Mouse (Mus musculus): ENCODE measurements around the gene Clstn2. TPM values are rescaled to one million over a fixed set of nuclear protein-coding genes. Genes with fewer than 3 reads are reported as not detected.
A peak's percentile ranks its signal among the peaks of the same experiment; 100 is the strongest.

Gene Clstn2
- polyA plus RNA-seq, 1 experiment from 2014 or later = 4.7 TPM

DNA sequence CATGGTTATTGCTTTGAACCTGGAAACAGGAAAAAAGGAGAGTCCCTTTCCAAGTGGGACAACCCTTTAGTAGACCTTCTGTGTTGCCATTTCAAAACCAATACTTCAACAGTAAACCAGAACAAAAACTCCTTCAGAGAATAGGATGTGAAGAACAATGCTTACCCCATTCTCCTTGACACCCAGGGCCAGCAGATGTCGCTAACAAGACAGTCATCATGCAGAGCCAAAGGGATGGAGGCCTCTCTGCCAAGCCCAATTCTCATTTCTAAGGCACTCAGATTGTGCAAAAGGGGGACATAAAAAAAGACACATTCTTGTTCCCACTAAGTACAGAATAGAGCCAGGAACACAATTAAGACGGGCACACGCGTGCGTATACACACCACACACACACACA lies 16.4 kb downstream of the Clstn2 start:
- 85% methylated on average over 5 of the region's 5 CpGs for WGBS
- Histone ChIP-seq H3K36me3 (no peaks in the 10 kb centered on the region), H3K4me3 (no peak overlapping the region), H3K9me3 (no peaks in the 10 kb centered on the region), H3K27me3 (no peaks in the 10 kb centered on the region), H3K9ac (no peak overlapping the region), H3K4me2 (replicated peaks) (no peak overlapping the region), H3K27ac (no peak overlapping the region), H3K4me1 (no peaks in the 10 kb centered on the region)
- ATAC-seq (ENCODE audit: low FRiP score, low read depth) = no peak

DNA sequence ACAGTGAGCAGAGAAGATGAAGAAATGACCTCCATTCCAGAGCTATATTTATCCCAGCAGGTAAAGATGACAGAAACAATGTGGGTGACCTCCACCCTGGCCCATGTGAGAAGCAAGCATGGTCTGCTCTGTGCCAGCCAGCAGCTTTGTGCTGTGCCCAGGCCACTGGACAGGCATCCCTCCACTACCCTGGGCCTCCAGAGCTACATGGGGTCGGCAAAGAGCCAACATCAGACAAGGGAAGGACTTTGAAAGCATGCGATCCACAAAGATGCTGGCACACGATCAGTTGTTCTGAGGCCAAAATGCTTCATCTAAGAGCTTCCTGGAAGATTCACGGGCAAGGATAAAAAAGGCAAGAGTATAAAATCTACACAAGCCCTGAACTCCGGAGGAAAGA lies 36.6 kb downstream of the Clstn2 start:
- no peak overlapping the region for H3K4me2 ChIP-seq (replicated peaks)
- H3K9ac ChIP-seq = no peak overlapping the region
- H3K27me3 ChIP-seq = no peaks in the 10 kb centered on the region
- no peak overlapping the region for H3K27ac ChIP-seq
- H3K4me3 ChIP-seq = no peak overlapping the region
- 0 out of 2 replicates have a peak, but pooled peaks cover 1% of the 10 kb centered on the region for H3K4me1 ChIP-seq
- H3K9me3 ChIP-seq = no peaks in the 10 kb centered on the region
- H3K36me3 ChIP-seq = no peaks in the 10 kb centered on the region
- 83% methylated on average over 5 of the region's 5 CpGs for WGBS
- ATAC-seq (ENCODE audit: low FRiP score, low read depth) = no peak

DNA sequence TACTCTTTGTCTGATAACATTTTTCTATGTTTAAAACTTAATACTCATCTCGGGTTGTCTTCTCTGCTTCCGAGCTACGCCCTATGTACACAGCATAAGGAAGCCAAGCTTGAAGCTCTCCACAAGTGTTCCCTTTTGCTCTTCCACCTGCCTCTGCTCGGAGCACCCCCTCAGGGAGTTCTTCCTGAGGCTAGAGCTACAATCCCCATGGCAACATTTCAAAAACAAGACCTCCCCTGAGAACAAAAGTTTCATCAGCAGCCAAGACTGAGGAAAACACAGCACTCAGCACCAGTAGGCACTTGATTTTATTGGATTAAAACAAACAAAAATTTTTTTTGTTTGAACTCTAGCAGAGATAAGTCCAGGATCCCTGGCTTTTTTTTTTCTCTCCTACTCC lies 37.3 kb downstream of the Clstn2 start:
- Histone ChIP-seq H3K27me3 (no peaks in the 10 kb centered on the region), H3K27ac (no peak overlapping the region), H3K9me3 (no peaks in the 10 kb centered on the region), H3K4me3 (no peak overlapping the region), H3K4me2 (replicated peaks) (no peak overlapping the region), H3K4me1 (0 out of 2 replicates have a peak, but pooled peaks cover 2% of the 10 kb centered on the region), H3K36me3 (no peaks in the 10 kb centered on the region), H3K9ac (no peak overlapping the region)
- 77% methylated on average over 4 of the region's 4 CpGs for WGBS
- ATAC-seq (ENCODE audit: low FRiP score, low read depth) = no peak

DNA sequence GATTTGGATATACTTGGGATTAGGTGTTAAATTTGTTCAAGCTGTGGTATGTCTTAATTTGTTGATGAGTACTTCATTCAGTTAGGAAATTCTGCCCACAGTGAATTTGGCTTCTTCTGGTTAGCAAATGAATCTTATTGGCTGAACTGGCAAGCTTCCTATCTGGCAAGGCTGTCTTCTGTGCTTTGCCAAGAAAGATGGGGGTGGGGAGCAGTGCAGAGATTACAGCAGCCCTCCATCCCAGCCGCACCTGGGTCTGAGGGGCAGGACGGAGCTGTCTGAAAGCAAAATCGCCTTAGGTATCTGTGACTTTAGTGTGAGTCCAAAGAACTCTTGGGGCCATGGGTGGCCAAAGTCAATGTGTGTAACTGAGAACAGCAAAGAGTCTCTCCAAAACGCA lies 40.9 kb downstream of the Clstn2 start:
- Histone ChIP-seq H3K27ac (no peak overlapping the region), H3K9ac (no peak overlapping the region), H3K4me1 (0 out of 2 replicates have a peak, but pooled peaks cover 2% of the 10 kb centered on the region), H3K27me3 (no peaks in the 10 kb centered on the region), H3K9me3 (no peaks in the 10 kb centered on the region), H3K36me3 (no peaks in the 10 kb centered on the region), H3K4me3 (no peak overlapping the region), H3K4me2 (replicated peaks) (no peak overlapping the region)
- WGBS = 63% methylated on average over 4 of the region's 4 CpGs
- ATAC-seq (ENCODE audit: low FRiP score, low read depth) = no peak

DNA sequence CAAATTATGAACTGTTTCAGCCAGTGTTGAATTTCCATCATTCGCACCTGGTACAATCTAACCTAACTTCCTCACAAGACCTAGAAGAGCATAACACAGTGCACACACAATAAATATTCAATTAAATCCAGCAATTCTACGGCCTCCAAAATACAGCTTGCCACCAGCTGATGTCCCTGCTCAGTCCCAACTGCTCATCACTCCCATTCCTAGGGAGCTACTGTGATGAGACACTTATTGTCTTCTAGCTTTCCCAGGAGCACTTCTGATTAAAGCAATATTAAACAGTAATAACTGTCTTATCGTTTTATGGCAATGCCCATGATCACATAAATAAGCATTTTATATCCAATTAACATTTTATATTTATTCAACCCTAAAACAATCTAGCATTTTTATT lies 55.6 kb downstream of the Clstn2 start:
- no peaks in the 10 kb centered on the region for H3K27me3 ChIP-seq
- H3K4me1 ChIP-seq = no peaks in the 10 kb centered on the region
- H3K27ac ChIP-seq = no peak overlapping the region
- H3K9me3 ChIP-seq = no peaks in the 10 kb centered on the region
- H3K4me2 ChIP-seq (replicated peaks) = no peak overlapping the region
- no peak for ATAC-seq (ENCODE audit: low FRiP score, low read depth)
- WGBS = 78% methylated on average over 3 of the region's 3 CpGs
- H3K9ac ChIP-seq = no peak overlapping the region
- no peak overlapping the region for H3K4me3 ChIP-seq
- H3K36me3 ChIP-seq = no peaks in the 10 kb centered on the region

DNA sequence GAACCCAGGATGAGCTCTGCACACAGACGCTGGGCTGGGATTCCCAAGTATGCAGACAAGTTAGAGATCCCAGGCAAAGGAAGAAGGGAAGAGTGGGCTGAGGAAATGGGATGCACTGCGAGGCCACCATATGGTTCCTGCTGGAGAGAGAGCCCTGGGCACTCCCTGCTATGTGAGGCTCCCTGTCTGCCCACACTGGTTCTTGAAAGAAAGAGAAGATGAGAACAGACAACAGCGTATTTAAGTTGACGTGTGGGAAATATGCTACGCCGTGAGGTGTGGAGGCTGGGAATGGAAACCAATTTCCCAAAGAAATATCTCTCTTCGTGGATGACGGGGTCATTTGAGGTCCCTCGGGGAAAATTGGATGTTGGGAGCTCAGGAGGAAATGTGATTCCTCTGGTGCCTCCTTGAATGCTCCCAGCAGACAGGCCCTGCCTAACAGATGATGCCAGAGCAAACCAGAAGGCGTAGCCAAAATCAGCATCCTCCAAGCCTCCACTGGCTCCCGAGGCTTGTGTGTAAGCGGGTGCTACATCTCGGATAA lies 58.1 kb downstream of the Clstn2 start:
- no peak overlapping the region for H3K27ac ChIP-seq
- H3K4me3 ChIP-seq = no peak overlapping the region
- no peaks in the 10 kb centered on the region for H3K27me3 ChIP-seq
- WGBS = 77% methylated on average over 13 of the region's 13 CpGs
- no peak for ATAC-seq (ENCODE audit: low FRiP score, low read depth)
- no peaks in the 10 kb centered on the region for H3K36me3 ChIP-seq
- H3K9ac ChIP-seq = no peak overlapping the region
- H3K9me3 ChIP-seq = no peaks in the 10 kb centered on the region
- H3K4me2 ChIP-seq (replicated peaks) = no peak overlapping the region
- H3K4me1 ChIP-seq = no peaks in the 10 kb centered on the region

DNA sequence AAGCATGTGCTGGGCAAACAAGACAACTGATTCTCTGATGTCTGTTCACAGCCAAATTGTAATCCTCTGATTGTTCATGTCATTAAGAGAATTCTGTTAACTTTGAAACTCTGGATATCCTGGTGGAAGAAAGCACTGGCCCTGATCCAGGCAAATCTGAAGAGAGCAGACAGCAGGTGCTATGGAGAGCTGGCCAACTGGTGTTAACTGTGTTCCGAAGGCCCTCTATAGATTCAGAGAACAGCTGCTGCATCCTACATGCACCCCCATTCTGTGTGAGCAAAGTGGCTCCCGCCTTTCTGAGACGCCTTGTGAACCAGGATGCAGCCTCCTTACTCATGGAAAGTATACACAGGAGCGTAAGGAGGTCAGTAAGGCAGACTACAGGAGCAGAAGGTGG lies 66.3 kb downstream of the Clstn2 start:
- H3K27ac ChIP-seq = no peak overlapping the region
- no peak overlapping the region for H3K4me3 ChIP-seq
- H3K36me3 ChIP-seq = no peaks in the 10 kb centered on the region
- 78% methylated on average over 4 of the region's 4 CpGs for WGBS
- H3K4me1 ChIP-seq = no peaks in the 10 kb centered on the region
- H3K9ac ChIP-seq = no peak overlapping the region
- no peaks in the 10 kb centered on the region for H3K27me3 ChIP-seq
- H3K4me2 ChIP-seq (replicated peaks) = no peak overlapping the region
- no peaks in the 10 kb centered on the region for H3K9me3 ChIP-seq
- ATAC-seq (ENCODE audit: low FRiP score, low read depth) = peak; percentile 59; the same call in 1 of the 2 replicates

DNA sequence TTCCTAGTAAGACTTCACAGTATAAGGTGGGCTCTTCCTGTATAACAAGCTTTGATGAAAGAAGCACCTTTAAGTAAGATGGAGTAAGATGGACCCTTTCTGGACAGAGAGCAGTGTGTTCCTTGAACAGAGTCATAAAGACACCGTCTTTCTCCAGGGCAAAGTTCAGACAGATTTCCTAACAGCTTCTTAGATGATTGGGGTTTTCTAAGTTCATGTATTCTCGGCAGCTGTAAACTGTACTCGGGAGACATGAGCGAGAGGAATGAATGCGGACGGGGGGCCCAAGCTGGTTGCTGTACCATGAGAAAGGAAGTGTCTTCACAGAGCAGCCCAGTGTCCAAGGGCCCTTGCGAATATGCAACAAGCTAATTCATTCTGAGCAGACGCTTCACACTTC lies 75.5 kb downstream of the Clstn2 start:
- no peaks in the 10 kb centered on the region for H3K27me3 ChIP-seq
- no peak overlapping the region for H3K27ac ChIP-seq
- H3K9me3 ChIP-seq = no peaks in the 10 kb centered on the region
- WGBS = 80% methylated on average over 8 of the region's 8 CpGs
- no peak overlapping the region for H3K4me3 ChIP-seq
- no peak overlapping the region for H3K9ac ChIP-seq
- H3K36me3 ChIP-seq = no peaks in the 10 kb centered on the region
- 0 out of 2 replicates have a peak, but pooled peaks cover 7% of the 10 kb centered on the region for H3K4me1 ChIP-seq
- ATAC-seq (ENCODE audit: low FRiP score, low read depth) = no peak
- no peak overlapping the region for H3K4me2 ChIP-seq (replicated peaks)

DNA sequence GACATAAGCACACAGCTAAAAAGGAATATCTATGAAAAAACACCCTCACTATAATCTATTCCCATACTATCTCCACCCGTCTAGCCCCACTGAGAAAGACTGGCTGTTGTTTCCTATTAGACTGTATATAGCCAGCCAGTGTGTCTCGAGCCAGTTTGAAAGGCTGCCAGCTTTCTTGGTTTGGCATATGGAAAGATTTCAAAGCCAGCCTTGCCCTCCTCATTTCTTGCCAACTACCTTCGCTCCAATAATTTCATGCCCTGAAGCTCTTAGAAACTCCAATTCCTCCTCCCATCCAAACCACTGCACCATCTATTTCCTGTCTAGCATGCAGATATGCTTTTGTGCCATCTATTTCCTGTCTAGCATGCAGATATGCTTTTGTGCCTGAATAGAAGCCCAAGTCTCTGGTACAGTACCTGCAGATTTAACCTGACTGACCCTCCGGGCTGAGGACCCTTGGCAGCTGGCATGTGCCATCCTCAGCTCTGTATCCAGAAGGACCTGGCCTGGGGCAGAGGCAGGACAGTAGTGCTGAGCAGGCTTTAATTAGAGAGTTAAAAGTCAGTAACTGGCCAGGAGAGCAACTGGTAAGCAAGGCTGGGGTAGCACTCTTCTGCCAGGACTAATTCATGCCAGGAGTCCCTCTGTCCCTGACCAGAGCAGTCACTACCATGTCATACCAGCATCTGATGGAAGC lies 76.4 kb downstream of the Clstn2 start:
- 0 out of 2 replicates have a peak, but pooled peaks cover 7% of the 10 kb centered on the region for H3K4me1 ChIP-seq
- H3K27me3 ChIP-seq = no peaks in the 10 kb centered on the region
- ATAC-seq (ENCODE audit: low FRiP score, low read depth) = no peak
- H3K9me3 ChIP-seq = no peaks in the 10 kb centered on the region
- H3K4me2 ChIP-seq (replicated peaks) = no peak overlapping the region
- no peak overlapping the region for H3K4me3 ChIP-seq
- H3K36me3 ChIP-seq = no peaks in the 10 kb centered on the region
- H3K9ac ChIP-seq = no peak overlapping the region
- 71% methylated on average over 4 of the region's 4 CpGs for WGBS
- no peak overlapping the region for H3K27ac ChIP-seq

DNA sequence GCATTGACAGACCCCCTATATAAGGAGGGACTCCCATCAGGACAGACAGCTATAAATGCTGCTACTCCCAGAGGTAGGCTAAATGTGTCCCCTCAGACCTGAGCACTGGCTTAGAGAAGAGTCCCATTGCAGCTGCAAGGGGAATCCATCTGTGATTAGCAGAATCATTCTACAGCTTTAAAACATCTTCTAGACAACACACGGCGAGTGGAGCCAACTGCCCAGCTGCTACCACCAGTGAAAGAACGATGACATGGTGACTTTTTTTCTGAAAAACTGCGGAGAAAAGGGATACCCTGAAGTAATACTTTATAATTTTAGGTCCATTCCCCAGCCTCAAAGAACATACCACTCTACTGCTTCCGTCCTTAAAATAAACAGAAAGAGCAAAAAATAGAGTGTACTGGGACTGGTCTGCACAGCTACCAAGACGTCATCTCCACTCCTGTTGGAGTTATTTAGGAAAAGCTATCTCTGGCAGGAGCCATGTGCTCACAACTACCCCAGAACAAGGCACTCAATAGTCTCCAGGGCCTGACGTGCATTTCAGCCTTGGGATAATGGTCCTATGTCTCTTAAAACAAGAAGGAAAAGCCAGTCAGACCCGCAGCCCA lies 79.1 kb downstream of the Clstn2 start:
- H3K4me1 ChIP-seq = 0 out of 2 replicates have a peak, but pooled peaks cover 7% of the 10 kb centered on the region
- H3K9ac ChIP-seq = no peak overlapping the region
- no peak for ATAC-seq (ENCODE audit: low FRiP score, low read depth)
- H3K27me3 ChIP-seq = no peaks in the 10 kb centered on the region; the same call in 1 of the 2 replicates
- no peak overlapping the region for H3K27ac ChIP-seq
- no peak overlapping the region for H3K4me3 ChIP-seq
- H3K4me2 ChIP-seq (replicated peaks) = no peak overlapping the region
- 83% methylated on average over 8 of the region's 8 CpGs for WGBS
- H3K9me3 ChIP-seq = no peaks in the 10 kb centered on the region
- no peaks in the 10 kb centered on the region for H3K36me3 ChIP-seq

DNA sequence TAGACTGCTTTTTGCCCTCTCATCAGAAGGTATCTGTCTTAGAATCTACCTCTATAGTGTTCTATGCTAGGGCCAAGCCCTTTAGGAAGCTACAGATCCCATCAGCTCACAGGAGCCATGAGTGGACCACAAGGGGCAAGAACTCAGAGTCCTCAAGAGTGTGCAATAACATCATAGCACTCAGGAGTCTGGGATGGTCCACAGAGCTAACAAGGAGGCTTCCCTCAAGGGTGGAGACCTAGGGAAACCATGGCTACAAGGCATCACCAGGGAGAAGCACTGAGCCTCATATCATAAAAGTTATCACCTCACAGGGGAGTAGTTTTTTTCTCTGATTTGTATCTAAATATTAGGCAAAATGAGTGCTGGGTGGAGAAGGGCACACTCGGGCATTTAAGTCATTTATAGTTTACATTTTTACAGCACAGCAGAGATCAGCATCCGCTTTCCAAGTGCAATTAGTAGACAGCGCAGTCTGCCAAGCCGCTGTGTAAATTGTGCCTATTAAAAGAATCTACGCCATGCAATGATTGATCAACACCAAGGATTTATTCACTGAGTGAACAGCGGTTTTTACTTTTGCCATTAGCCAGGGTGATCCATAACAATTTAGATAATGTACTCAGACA lies 82.5 kb downstream of the Clstn2 start:
- H3K4me1 ChIP-seq = no peaks in the 10 kb centered on the region
- H3K9ac ChIP-seq = no peak overlapping the region
- no peaks in the 10 kb centered on the region for H3K9me3 ChIP-seq
- ATAC-seq (ENCODE audit: low FRiP score, low read depth) = no peak
- H3K27me3 ChIP-seq = no peaks in the 10 kb centered on the region; the same call in 1 of the 2 replicates
- H3K36me3 ChIP-seq = no peaks in the 10 kb centered on the region
- H3K27ac ChIP-seq = no peak overlapping the region
- no peak overlapping the region for H3K4me2 ChIP-seq (replicated peaks)
- no peak overlapping the region for H3K4me3 ChIP-seq
- 78% methylated on average over 6 of the region's 6 CpGs for WGBS

DNA sequence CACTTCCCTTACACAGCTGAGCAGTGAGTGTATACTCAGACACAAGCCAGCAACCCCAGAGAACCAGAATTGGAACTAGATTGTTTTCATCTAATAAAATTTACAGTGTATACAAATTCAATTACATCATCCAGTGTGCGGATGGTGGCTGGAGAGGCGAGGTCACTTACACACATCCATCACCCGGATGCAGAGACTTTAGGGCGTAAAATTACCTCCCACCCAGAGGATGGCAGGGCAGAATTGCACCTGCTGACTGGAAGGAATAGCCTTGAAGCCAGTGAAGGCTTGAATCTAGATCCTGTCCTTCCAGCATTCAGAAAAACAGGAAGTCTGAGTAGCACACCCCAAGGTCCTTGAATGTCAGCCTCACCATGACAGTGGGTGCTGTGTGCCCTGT lies 113.7 kb downstream of the Clstn2 start:
- H3K36me3 ChIP-seq = no peaks in the 10 kb centered on the region
- H3K4me1 ChIP-seq = 0 out of 2 replicates have a peak, but pooled peaks cover under 1% of the 10 kb centered on the region
- WGBS = 63% methylated on average over 4 of the region's 4 CpGs
- no peaks in the 10 kb centered on the region for H3K9me3 ChIP-seq
- no peak overlapping the region for H3K4me2 ChIP-seq (replicated peaks)
- no peak overlapping the region for H3K9ac ChIP-seq
- H3K27me3 ChIP-seq = no peaks in the 10 kb centered on the region
- H3K27ac ChIP-seq = no peak overlapping the region
- ATAC-seq (ENCODE audit: low FRiP score, low read depth) = no peak
- no peak overlapping the region for H3K4me3 ChIP-seq

All from limb, embryonic 13.5 days (tissue).